Mouse (Mus musculus) duodenum, adult 2 months (tissue): ENCODE data around the gene Prss36. TPM values are rescaled to one million over a fixed set of nuclear protein-coding genes. Genes with fewer than 3 reads are reported as not detected.

Experiments used
- polyA plus RNA-seq: library from polyadenylated mRNA; depleted of rRNA; stranded (reverse); fragments of >200 nt; gene quantifications from 2 replicates; pipeline ENCODE4 v1.2.3, GENCODE M21; 2012; ENCODE audit warnings: low replicate concordance; rRNA removed

Prss36 gene
- 4.5 and 5.9 TPM in 2 replicates for polyA plus RNA-seq

GRCm38 (mm10) chr7:127946470-127947023 is at the start of gene Prss36:
Gene Prss36, minus strand, starts transcription at chr7:127946725.

GRCm38 (mm10) chr7:127993341-127993977 is 46.9 kb upstream of the Prss36 start, which contains the start of gene Pycard:
Gene Pycard, minus strand, starts transcription at chr7:127993867.

GRCm38 (mm10) chr7:127967004-127967921 is 20.7 kb upstream of the Prss36 start, which contains the start of gene Fus:
Gene Fus, plus strand, starts transcription at chr7:127967457.

GRCm38 (mm10) chr7:127929923-127930322 is 16.6 kb downstream of the Prss36 start, which contains the start of gene Prss8:
Gene Prss8, minus strand, starts transcription at chr7:127930104.

GRCm38 (mm10) chr7:127912190-127912871 is 34.2 kb downstream of the Prss36 start, which contains the start of gene Kat8:
Gene Kat8, plus strand, starts transcription at chr7:127912516.

GRCm38 (mm10) chr7:127903971-127904796 is 42.3 kb downstream of the Prss36 start, which contains the start of gene Bckdk:
Gene Bckdk, plus strand, starts transcription at chr7:127904082.

GRCm38 (mm10) chr7:127895442-127895841 is 51.1 kb downstream of the Prss36 start, which contains the start of the genes Gm21974 and Vkorc1:
Gene Gm21974, minus strand, starts transcription at chr7:127895454.
Gene Vkorc1, minus strand, starts transcription at chr7:127895617.

GRCm38 (mm10) chr7:127890798-127891197 is 55.7 kb downstream of the Prss36 start, which contains the start of gene Prss53:
Gene Prss53, minus strand, starts transcription at chr7:127890970.

Other genes starting within 250 kb of the Prss36 start
- gene Bcl7c, start 237.8 kb downstream of the Prss36 start, polyA plus RNA-seq = 30.7 and 46.2 TPM in 2 replicates
- 18.0 and 22.0 TPM in 2 replicates for gene Ctf1, start 234.0 kb downstream of the Prss36 start, polyA plus RNA-seq
- gene Ctf2, start 214.6 kb downstream of the Prss36 start, polyA plus RNA-seq = not detected in 2 replicates
- 51.0 and 74.6 TPM in 2 replicates for gene Fbxl19, start 202.2 kb downstream of the Prss36 start, polyA plus RNA-seq
- gene Orai3, start 176.9 kb downstream of the Prss36 start, polyA plus RNA-seq = 23.5 and 26.0 TPM in 2 replicates
- 6.8 and 8.0 TPM in 2 replicates for gene Setd1a, start 170.1 kb downstream of the Prss36 start, polyA plus RNA-seq
- gene Gm49388, start 161.1 kb downstream of the Prss36 start, polyA plus RNA-seq = not detected in 2 replicates
- gene Hsd3b7, start 146.1 kb downstream of the Prss36 start, polyA plus RNA-seq = 39.8 and 42.6 TPM in 2 replicates
- gene Stx4a, start 122.4 kb downstream of the Prss36 start, polyA plus RNA-seq = 40.2 and 59.7 TPM in 2 replicates
- 2.0 and 3.3 TPM in 2 replicates for gene Stx1b, start 122.2 kb downstream of the Prss36 start, polyA plus RNA-seq
- gene Zfp646, start 70.5 kb downstream of the Prss36 start, polyA plus RNA-seq = 9.2 and 11.9 TPM in 2 replicates
- 5.1 and 6.8 TPM in 2 replicates for gene Zfp668, start 69.9 kb downstream of the Prss36 start, polyA plus RNA-seq
- 1.5 and 1.8 TPM in 2 replicates for gene Prss53, start 55.8 kb downstream of the Prss36 start, polyA plus RNA-seq
- 0.49 TPM in 1 of 2 replicates, not detected in the other for gene Gm21974, start 51.3 kb downstream of the Prss36 start, polyA plus RNA-seq
- gene Vkorc1, start 51.1 kb downstream of the Prss36 start, polyA plus RNA-seq = 81.2 and 108 TPM in 2 replicates
- gene Bckdk, start 42.6 kb downstream of the Prss36 start, polyA plus RNA-seq = 81.7 and 85.2 TPM in 2 replicates
- 6.3 and 8.2 TPM in 2 replicates for gene Kat8, start 34.2 kb downstream of the Prss36 start, polyA plus RNA-seq
- 33.6 and 89.6 TPM in 2 replicates for gene Prss8, start 16.6 kb downstream of the Prss36 start, polyA plus RNA-seq
- gene Fus, start 20.7 kb upstream of the Prss36 start, polyA plus RNA-seq = 92.7 and 112 TPM in 2 replicates
- gene Pycard, start 47.1 kb upstream of the Prss36 start, polyA plus RNA-seq = 473 and 516 TPM in 2 replicates
- gene Trim72, start 57.2 kb upstream of the Prss36 start, polyA plus RNA-seq = 7.3 and 7.8 TPM in 2 replicates
- 2.8 TPM in 2 replicates for gene Itgam, start 115.9 kb upstream of the Prss36 start, polyA plus RNA-seq
- 0.04 TPM in 1 of 2 replicates, not detected in the other for gene Gm49368, start 116.0 kb upstream of the Prss36 start, polyA plus RNA-seq
- 2.2 and 5.2 TPM in 2 replicates for gene Itgax, start 182.8 kb upstream of the Prss36 start, polyA plus RNA-seq
- gene Itgad, start 207.7 kb upstream of the Prss36 start, polyA plus RNA-seq = 0.95 and 1.9 TPM in 2 replicates